In genomic region chr16:91548996-91549395, GRCm38 (mm10) we compare ENCODE assay signal across 9 mouse cellular contexts. TPM values are rescaled to one million over a fixed set of nuclear protein-coding genes. Genes with fewer than 3 reads are reported as not detected.
A peak's percentile ranks its signal among the peaks of the same experiment; 100 is the strongest.
DNase-seq lines count a peak whose midpoint lies in the region; ATAC-seq lines count a peak whose summit lies in the region.
"Had no signal": no experiment of that assay in that cellular context is flagged by ENCODE, and none has a peak within 500 bp of the region (broad histone marks: within the 10 kb centered on the region; RNA-seq: fewer than 3 reads in every experiment).

No protein-coding gene starts in this region.

- ATAC-seq in heart, embryonic 14.5 days (ENCODE audit: insufficient number of reproducible peaks, insufficient read depth, low FRiP score, low read depth): no peak
- ATAC-seq in forebrain, embryonic 12.5 days (ENCODE audit: low FRiP score): no peak
- ATAC-seq in liver, embryonic 15.5 days (ENCODE audit: insufficient read depth): no peak

- H3K4me2 ChIP-seq in heart, embryonic 14.5 days (ENCODE audit: low read length): peak overlapping the region; percentile 90
- H3K4me2 ChIP-seq in forebrain, embryonic 12.5 days: 0 out of 2 replicates have a peak overlapping the region, but pooled peaks have one; percentile 3
- H3K4me2 ChIP-seq in liver, embryonic 15.5 days: peak overlapping the region; percentile 98

- intact Hi-C loops in heart, postnatal 14 days (cut with DNase I): no loop called here

- H3K27me3 ChIP-seq in heart, embryonic 14.5 days (ENCODE audit: control insufficient read depth, insufficient read depth, low read length): no peaks in the 10 kb centered on the region
- peaks cover 11% of the 10 kb centered on the region; the same call in 1 of the 2 replicates for H3K27me3 ChIP-seq in forebrain, embryonic 12.5 days
- no peaks in the 10 kb centered on the region for H3K27me3 ChIP-seq in liver, embryonic 15.5 days

- DNase-seq in heart, postnatal 14 days: no peak
- peak; percentile 55 for DNase-seq in CD4-positive helper T cell, adult 2 months (ENCODE audit: low read depth, low spot score)
- DNase-seq in urinary bladder, postnatal 10 days (ENCODE audit: low spot score): no peak
- DNase-seq in MN1 (ENCODE audit: low spot score): no peak
- no peak for DNase-seq in right cerebral cortex, adult 2 months (ENCODE audit: low spot score in 2 of 2)
- DNase-seq: cerebellum, postnatal 25 days had no signal

- H3K4me3 ChIP-seq in heart, embryonic 14.5 days (ENCODE audit: control insufficient read depth in 1 of 2, insufficient read depth in 1 of 2, low read depth in 1 of 2, low read length in 2 of 2): peak overlapping the region; percentile 31 to 100; a peak in 3 of 4 replicates
- H3K4me3 ChIP-seq in forebrain, embryonic 12.5 days (replicated peaks): no peak overlapping the region
- peak overlapping the region; percentile 83 for H3K4me3 ChIP-seq in liver, embryonic 15.5 days (replicated peaks)

- H3K36me3 ChIP-seq in heart, embryonic 14.5 days (ENCODE audit: control insufficient read depth, insufficient read depth, low read length): peaks cover 9% of the 10 kb centered on the region; the same call in 1 of the 2 replicates
- no peaks in the 10 kb centered on the region for H3K36me3 ChIP-seq in forebrain, embryonic 12.5 days (replicated peaks)
- H3K36me3 ChIP-seq in liver, embryonic 15.5 days (replicated peaks): peaks cover 11% of the 10 kb centered on the region; the same call in 1 of the 2 replicates

- peak overlapping the region; percentile 99 for H3K9ac ChIP-seq in heart, embryonic 14.5 days (ENCODE audit: low read length)
- no peak overlapping the region for H3K9ac ChIP-seq in forebrain, embryonic 12.5 days
- no peak overlapping the region for H3K9ac ChIP-seq in liver, embryonic 15.5 days

- 54% methylated on average over 2 of the region's 2 CpGs for WGBS in heart, embryonic 14.5 days
- 71% methylated on average over 2 of the region's 2 CpGs for WGBS in forebrain, embryonic 12.5 days
- WGBS in liver, embryonic 15.5 days (ENCODE audit: insufficient replicate concordance): 52% methylated on average over 2 of the region's 2 CpGs

- H3K9me3 ChIP-seq in heart, embryonic 14.5 days (ENCODE audit: control insufficient read depth, low read length): no peaks in the 10 kb centered on the region
- H3K9me3 ChIP-seq in forebrain, embryonic 12.5 days: no peaks in the 10 kb centered on the region
- H3K9me3 ChIP-seq in liver, embryonic 15.5 days (replicated peaks): no peaks in the 10 kb centered on the region

- H3K4me1 ChIP-seq in heart, embryonic 14.5 days (ENCODE audit: control insufficient read depth in 2 of 2, insufficient read depth in 2 of 2, low read length in 2 of 2): peaks cover 44 to 68% of the 10 kb centered on the region in 2 experiments
- peaks cover 33% of the 10 kb centered on the region for H3K4me1 ChIP-seq in forebrain, embryonic 12.5 days
- H3K4me1 ChIP-seq in liver, embryonic 15.5 days (replicated peaks): peaks cover 89% of the 10 kb centered on the region

- H3K27ac ChIP-seq in heart, embryonic 14.5 days (replicated peaks in 1 of 2; ENCODE audit: control insufficient read depth in 1 of 2, insufficient read depth in 1 of 2, low read depth in 2 of 2, low read length in 2 of 2): peak overlapping the region; percentile 81 to 95
- no peak overlapping the region for H3K27ac ChIP-seq in forebrain, embryonic 12.5 days
- H3K27ac ChIP-seq in liver, embryonic 15.5 days (replicated peaks): peak overlapping the region; percentile 26

RNA-seq across cellular contexts. Expression of gene Ifngr2, which starts 2.1 kb away (rescaled TPM):
- polyA plus RNA-seq in heart, embryonic 14.5 days (2014; fragmentation: Nextera tagmentation; extraction: Ambion mirVana): 140 and 146 TPM in 2 replicates
- total RNA-seq in heart, postnatal 14 days (2021): 100 to 1,000 TPM; 125 to 142 TPM
- polyA plus RNA-seq in forebrain, embryonic 12.5 days (2016; fragmentation: Nextera tagmentation; extraction: Ambion mirVana): 27.9 and 31.9 TPM in 2 replicates
- 16.1 and 17.1 TPM in 2 replicates for polyA plus RNA-seq in liver, embryonic 15.5 days (2015; fragmentation: Nextera tagmentation; extraction: Ambion mirVana)

RNA-seq across cellular contexts. Expression of gene Tmem50b, which starts 48.6 kb away (rescaled TPM):
- polyA plus RNA-seq in heart, embryonic 14.5 days (2014; fragmentation: Nextera tagmentation; extraction: Ambion mirVana): 60.5 and 67.5 TPM in 2 replicates
- total RNA-seq in heart, postnatal 14 days (2021): 10 to 100 TPM; 65.1 to 65.2 TPM
- polyA plus RNA-seq in forebrain, embryonic 12.5 days (2016; fragmentation: Nextera tagmentation; extraction: Ambion mirVana): 38.7 and 41.2 TPM in 2 replicates
- polyA plus RNA-seq in liver, embryonic 15.5 days (2015; fragmentation: Nextera tagmentation; extraction: Ambion mirVana): 6.8 and 7.4 TPM in 2 replicates

Comparison
In these comparisons a context has a peak if more than half of its experiments do, and no peak if none do; other contexts are left out.
1. H3K4me2 ChIP-seq: peak in every context shown above with its lines; median percentile 98 in liver, embryonic 15.5 days; 90 in heart, embryonic 14.5 days; 3 in forebrain, embryonic 12.5 days.